Mouse (Mus musculus) cerebellum, adult 2 months (tissue): ENCODE measurements around the gene Camkmt.

Experiments used
- CTCF ChIP-seq: fragments of 200-500 bp; IDR thresholded peaks from 2 replicates; pipeline ENCODE4 v1.5.1; 2011; ENCODE audit warnings: low read depth, mild to moderate bottlenecking, control low read depth, low read length, moderate library complexity, borderline replicate concordance; ENCODE audit not compliant: insufficient read depth
- POLR2A ChIP-seq: fragments of 200-500 bp; IDR thresholded peaks from 2 replicates; pipeline ENCODE4 v1.6.1; 2011; ENCODE audit warnings: low read length, control low read depth, borderline replicate concordance; ENCODE audit not compliant: insufficient read depth

DNA sequence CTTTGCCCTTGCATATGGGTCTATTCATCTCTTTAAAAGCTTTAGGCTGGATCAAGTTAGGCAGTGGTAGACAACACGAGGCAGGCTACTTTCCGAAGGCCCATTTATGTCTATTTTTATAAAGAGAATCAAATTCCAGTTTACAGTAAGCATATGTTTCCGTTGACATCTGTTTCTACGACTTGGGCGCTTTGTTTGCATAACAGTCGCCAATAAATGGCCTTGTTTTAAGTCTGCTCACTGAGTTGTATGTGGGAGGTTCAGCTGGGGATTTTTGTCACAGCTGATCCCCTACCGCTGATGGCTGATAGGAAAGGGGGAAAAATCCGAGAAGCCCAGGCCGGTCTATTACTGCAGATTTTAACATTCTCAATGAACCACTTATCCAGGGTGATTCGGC lies 285.2 kb downstream of the Camkmt start:
- TF ChIP-seq CTCF: no peak
- TF ChIP-seq POLR2A: no peak
